Mouse (Mus musculus) neural tube, embryonic 15.5 days (tissue): ENCODE measurements around the gene Fgd3. TPM values are rescaled to one million over a fixed set of nuclear protein-coding genes. Genes with fewer than 3 reads are reported as not detected.

Source experiments
- ATAC-seq: fragments of 200-750 bp; cut with Nextera tagmentation; 2 replicates; pipeline ENCODE4 v1.8.0; 2017; ENCODE audit warnings: mild to moderate bottlenecking, moderate TSS enrichment, moderate library complexity; ENCODE audit not compliant: low FRiP score
- H3K27ac ChIP-seq: fragments of 300-500 bp; sonication (generic); replicated peaks from 2 replicates; pipeline ENCODE4 v1.5.1; 2015; ENCODE audit warnings: mild to moderate bottlenecking, inconsistent platforms
- H3K27me3 ChIP-seq: fragments of 300-500 bp; sonication (generic); replicated peaks from 2 replicates; pipeline ENCODE4 v1.6.1; 2015; ENCODE audit warnings: inconsistent platforms
- H3K36me3 ChIP-seq: fragments of 300-500 bp; sonication (generic); 2 replicates; pipeline ENCODE4 v1.6.1; 2015; ENCODE audit warnings: inconsistent platforms
- H3K4me1 ChIP-seq: fragments of 300-500 bp; sonication (generic); 2 replicates; pipeline ENCODE4 v1.6.1; 2015; ENCODE audit warnings: inconsistent platforms
- H3K4me2 ChIP-seq: fragments of 300-500 bp; sonication (generic); 2 replicates; pipeline ENCODE4 v1.6.1; 2015; ENCODE audit warnings: inconsistent platforms, mild to moderate bottlenecking, moderate library complexity
- H3K4me3 ChIP-seq: fragments of 300-500 bp; sonication (generic); replicated peaks from 2 replicates; pipeline ENCODE4 v1.5.1; 2015; ENCODE audit warnings: mild to moderate bottlenecking, inconsistent platforms
- H3K9ac ChIP-seq: fragments of 300-500 bp; sonication (generic); replicated peaks from 2 replicates; pipeline ENCODE4 v1.6.1; 2015; ENCODE audit warnings: mild to moderate bottlenecking, inconsistent platforms
- H3K9me3 ChIP-seq: fragments of 300-500 bp; sonication (generic); replicated peaks from 2 replicates; pipeline ENCODE4 v1.6.1; 2016; ENCODE audit warnings: inconsistent platforms
- WGBS: fragments of 180-500 bp; shearing (Covaris S2); methylation state at CpG from one replicate; pipeline ENCODE4 v1.1.7; 2015; ENCODE audit warnings: mixed read lengths; 5-methylcytosine and 5-hydroxymethylcytosine counted together
- polyA plus RNA-seq: library from polyadenylated mRNA; unstranded; fragments of >200 nt; fragmentation: Nextera tagmentation; extraction: Ambion mirVana; gene quantifications from 2 replicates; pipeline ENCODE4 v1.2.1, GENCODE M21; 2015

The Fgd3 gene
- polyA plus RNA-seq, 1 experiment from 2014 or later = 2.2 TPM

DNA sequence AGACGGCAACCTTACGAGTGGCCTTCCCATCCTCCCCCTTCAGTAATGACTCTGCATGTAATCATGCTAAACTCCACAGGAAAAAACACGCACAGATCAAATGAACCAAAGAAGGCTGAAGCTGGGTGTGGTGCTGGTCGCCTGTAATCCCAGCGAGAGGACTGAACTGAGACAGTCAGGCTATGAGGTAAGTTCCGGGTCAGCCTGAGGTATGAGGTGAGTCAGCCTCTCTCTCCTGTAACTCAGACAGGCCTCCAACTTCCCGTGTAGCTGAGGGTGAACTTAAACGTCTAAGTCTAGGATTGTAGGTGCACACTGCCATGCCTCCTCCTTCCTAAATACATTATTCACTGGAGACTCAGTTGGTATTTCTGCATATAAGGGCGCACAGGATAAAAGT, 26.0 kb downstream of the Fgd3 start:
- no peaks in the 10 kb centered on the region for H3K4me1 ChIP-seq
- no peak overlapping the region for H3K27ac ChIP-seq
- no peak overlapping the region for H3K9ac ChIP-seq
- H3K36me3 ChIP-seq = no peaks in the 10 kb centered on the region
- H3K27me3 ChIP-seq = no peaks in the 10 kb centered on the region
- WGBS = 83% methylated on average over 9 of the region's 9 CpGs
- no peak overlapping the region for H3K4me3 ChIP-seq
- ATAC-seq = no peak
- no peak overlapping the region for H3K4me2 ChIP-seq
- H3K9me3 ChIP-seq = no peaks in the 10 kb centered on the region

DNA sequence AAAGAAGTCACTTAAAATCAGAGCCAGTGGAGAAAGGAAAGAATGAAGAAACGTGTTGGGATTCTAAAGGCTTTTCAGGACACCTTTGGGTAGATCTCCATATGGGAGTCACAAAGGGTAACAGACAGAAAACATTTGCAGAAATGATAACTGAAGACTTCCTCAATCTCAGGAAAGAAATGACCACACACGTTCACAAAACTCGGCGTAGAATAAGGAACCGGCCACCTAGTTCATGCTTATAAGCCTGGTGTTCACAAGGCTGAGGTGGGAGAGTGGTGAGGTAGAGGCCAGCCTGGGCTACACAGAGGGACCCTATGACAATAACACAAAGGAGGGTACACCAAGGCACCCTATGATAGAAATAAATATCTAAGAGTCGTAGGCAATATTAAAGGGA, 28.2 kb downstream of the Fgd3 start:
- Histone ChIP-seq H3K4me2 (no peak overlapping the region), H3K9me3 (no peaks in the 10 kb centered on the region), H3K27me3 (no peaks in the 10 kb centered on the region), H3K36me3 (0 out of 2 replicates have a peak, but pooled peaks cover 2% of the 10 kb centered on the region), H3K4me1 (no peaks in the 10 kb centered on the region), H3K4me3 (no peak overlapping the region), H3K9ac (no peak overlapping the region), H3K27ac (no peak overlapping the region)
- WGBS = 96% methylated on average over 6 of the region's 6 CpGs
- ATAC-seq = no peak

DNA sequence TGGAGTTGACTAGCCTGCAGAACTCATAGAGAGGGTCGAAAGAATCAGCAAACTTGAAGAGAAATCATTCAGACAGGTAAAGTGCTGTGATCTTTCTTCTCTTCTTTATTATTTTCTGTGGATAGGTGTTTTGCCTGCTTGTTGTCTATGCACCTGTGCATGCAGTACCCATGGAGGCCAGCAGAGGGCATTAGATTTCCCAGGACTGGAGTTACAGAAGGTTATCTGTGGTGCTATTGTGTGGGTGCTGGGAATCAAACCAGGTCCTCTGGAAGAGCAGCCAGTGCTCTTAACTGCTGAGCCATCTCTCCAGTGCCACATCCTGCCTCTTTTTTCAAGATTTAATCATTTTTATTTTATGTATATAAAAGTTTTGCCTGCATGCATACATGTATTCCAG, 28.7 kb downstream of the Fgd3 start:
- no peak overlapping the region for H3K4me2 ChIP-seq
- H3K9me3 ChIP-seq = no peaks in the 10 kb centered on the region
- H3K36me3 ChIP-seq = 0 out of 2 replicates have a peak, but pooled peaks cover 6% of the 10 kb centered on the region
- H3K27ac ChIP-seq = no peak overlapping the region
- no peak for ATAC-seq
- no peaks in the 10 kb centered on the region for H3K27me3 ChIP-seq
- 63% methylated on average over 1 of the region's 1 CpGs for WGBS
- no peak overlapping the region for H3K9ac ChIP-seq
- H3K4me3 ChIP-seq = no peak overlapping the region
- no peaks in the 10 kb centered on the region for H3K4me1 ChIP-seq

DNA sequence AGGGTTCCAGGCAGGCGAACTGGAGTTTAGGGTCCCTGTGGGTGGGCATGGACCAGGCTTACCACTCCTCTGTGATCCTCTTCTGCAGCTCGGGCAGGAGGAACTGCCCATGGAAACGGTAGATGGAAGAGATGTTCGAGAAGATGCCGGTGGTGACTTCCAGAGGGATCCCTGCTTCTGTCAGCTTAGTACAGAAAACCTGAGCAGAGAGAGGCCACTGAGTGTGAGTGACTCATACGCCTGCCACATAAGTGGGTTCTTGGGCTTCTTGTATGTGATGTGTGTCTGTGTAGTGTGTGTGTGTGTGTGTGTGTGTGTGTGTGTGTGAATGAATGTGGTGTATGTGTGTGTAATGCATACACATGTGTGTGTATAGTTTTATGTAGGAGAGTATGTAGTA, 32.9 kb downstream of the Fgd3 start:
- no peak overlapping the region for H3K4me3 ChIP-seq
- H3K4me1 ChIP-seq = no peaks in the 10 kb centered on the region
- WGBS = 95% methylated on average over 6 of the region's 6 CpGs
- H3K36me3 ChIP-seq = peaks cover 18% of the 10 kb centered on the region; the same call in 1 of the 2 replicates
- no peaks in the 10 kb centered on the region for H3K27me3 ChIP-seq
- no peak for ATAC-seq
- H3K9ac ChIP-seq = no peak overlapping the region
- no peaks in the 10 kb centered on the region for H3K9me3 ChIP-seq
- H3K4me2 ChIP-seq = no peak overlapping the region
- no peak overlapping the region for H3K27ac ChIP-seq

DNA sequence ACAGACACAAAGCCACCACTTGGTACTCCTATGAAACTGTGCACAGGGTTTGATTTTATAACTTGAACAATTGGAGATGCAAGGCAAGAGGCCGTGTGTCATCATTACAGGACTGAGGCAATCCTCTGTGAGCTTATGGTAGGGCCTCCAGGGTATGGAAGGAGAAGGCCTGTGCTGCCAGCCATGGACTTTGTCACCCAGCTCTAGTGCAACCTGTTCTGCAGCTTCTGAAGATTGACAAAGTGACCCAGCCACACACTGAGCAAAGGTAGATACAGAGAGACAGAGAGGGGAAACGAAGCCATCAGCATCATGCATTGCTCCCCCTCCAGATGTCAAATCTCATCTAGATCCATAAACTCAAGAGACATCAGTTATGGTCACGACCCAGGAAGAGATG, 33.4 kb downstream of the Fgd3 start:
- Histone ChIP-seq H3K27ac (no peak overlapping the region), H3K4me1 (no peaks in the 10 kb centered on the region), H3K4me2 (no peak overlapping the region), H3K9me3 (no peaks in the 10 kb centered on the region), H3K9ac (no peak overlapping the region), H3K4me3 (no peak overlapping the region), H3K27me3 (no peaks in the 10 kb centered on the region), H3K36me3 (peaks cover 19% of the 10 kb centered on the region; the same call in 1 of the 2 replicates)
- WGBS = 75% methylated on average over 3 of the region's 3 CpGs
- no peak for ATAC-seq

DNA sequence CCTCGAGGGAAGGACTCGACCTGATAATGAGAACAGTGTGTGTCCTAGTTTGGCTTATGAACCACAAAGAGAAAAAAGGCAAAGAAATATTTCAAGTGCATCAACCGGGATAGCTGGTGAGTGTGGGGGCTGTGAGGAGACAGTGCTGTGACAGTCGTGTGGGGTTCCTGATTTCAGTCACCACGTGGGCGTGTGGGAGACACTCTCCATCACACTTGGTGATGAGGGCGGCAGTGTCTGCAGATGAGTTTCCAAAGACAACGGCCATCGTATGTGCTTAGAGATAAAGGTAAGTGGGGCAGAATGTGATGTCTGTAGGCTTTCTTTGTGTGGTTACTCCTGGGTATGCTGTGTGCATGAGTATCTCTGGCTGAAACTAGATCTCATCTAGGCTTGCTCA, 36.4 kb downstream of the Fgd3 start:
- ATAC-seq = no peak
- 88% methylated on average over 9 of the region's 9 CpGs for WGBS
- Histone ChIP-seq H3K9me3 (no peaks in the 10 kb centered on the region), H3K4me2 (no peak overlapping the region), H3K4me1 (no peaks in the 10 kb centered on the region), H3K9ac (no peak overlapping the region), H3K36me3 (peaks cover 38% of the 10 kb centered on the region), H3K27me3 (no peaks in the 10 kb centered on the region), H3K4me3 (no peak overlapping the region), H3K27ac (no peak overlapping the region)

DNA sequence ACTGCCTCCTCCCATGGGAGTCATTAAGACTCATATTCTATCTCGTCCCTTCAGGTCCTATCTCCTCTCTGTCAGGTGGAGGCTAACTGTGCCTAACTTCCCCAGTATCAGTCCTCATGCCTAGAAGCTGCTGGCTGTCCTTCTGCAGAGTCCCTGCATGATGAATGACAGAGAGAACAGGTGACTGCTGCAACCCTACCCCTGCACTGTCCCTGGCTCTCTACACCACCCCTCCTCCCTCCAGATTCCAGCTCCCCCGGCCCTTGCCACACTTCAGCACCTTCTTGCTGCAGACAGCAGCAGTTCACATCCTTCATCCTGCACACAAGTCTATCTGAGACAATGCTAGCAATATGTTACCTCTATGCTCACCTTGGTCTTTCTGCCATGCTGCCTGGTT, 37.9 kb downstream of the Fgd3 start:
- no peak overlapping the region for H3K27ac ChIP-seq
- peaks cover 41% of the 10 kb centered on the region for H3K36me3 ChIP-seq
- no peaks in the 10 kb centered on the region for H3K27me3 ChIP-seq

DNA sequence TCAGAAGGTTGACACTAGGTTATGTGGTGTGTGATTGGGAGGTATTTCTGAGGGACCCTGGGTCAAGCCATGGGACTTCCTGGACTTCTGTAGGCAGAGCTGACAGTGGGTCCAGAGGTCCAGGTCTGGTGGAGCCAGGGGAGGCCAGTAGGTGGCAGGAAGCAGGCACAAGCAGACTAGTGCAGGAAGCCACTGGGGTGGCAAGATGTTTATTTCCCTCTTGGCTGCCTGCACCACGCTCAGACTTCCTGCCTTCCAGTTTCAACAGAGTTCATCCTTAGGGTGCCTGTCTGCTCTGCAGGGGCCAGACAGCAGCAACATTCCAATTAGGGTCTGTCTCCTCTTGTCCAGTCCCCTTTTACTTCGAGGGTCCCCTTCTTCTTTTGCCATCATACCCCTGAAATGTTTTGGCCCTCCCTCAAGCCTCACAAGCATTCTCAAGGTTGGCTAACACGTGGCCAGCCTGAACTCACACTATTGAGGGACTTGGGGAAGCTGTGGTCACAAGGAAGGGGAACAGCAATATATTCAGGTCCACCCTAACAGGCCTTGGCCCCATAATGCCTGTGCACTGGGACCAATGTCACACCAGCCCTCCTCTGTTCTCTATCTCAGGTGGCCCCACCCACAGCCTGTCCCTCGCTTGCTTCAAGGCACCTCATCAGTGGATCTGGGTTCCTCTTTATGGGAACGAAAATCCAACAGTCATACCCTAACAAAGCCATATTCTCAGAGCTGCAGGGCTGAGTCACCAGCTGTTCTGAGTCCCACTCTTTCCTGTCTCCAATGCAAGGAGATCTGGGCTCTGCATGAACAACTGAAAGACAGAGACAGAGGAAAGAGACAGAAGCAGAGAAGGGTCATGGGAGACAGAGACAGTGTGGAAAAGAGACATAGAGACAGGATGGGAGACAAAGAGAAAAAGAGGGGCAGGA, 48.0 kb downstream of the Fgd3 start:
- Histone ChIP-seq H3K27ac (no peak overlapping the region), H3K36me3 (no peaks in the 10 kb centered on the region), H3K4me1 (no peaks in the 10 kb centered on the region), H3K9me3 (no peaks in the 10 kb centered on the region), H3K4me2 (no peak overlapping the region), H3K4me3 (no peak overlapping the region), H3K27me3 (no peaks in the 10 kb centered on the region), H3K9ac (no peak overlapping the region)
- ATAC-seq = no peak
- 72% methylated on average over 5 of the region's 5 CpGs for WGBS

More for the DNA sequence above, 37.9 kb downstream of the Fgd3 start:
- no peak for ATAC-seq
- H3K4me2 ChIP-seq = no peak overlapping the region
- H3K9me3 ChIP-seq = no peaks in the 10 kb centered on the region
- H3K9ac ChIP-seq = no peak overlapping the region
- H3K4me1 ChIP-seq = no peaks in the 10 kb centered on the region
- no peak overlapping the region for H3K4me3 ChIP-seq
- 58% methylated on average over 2 of the region's 2 CpGs for WGBS

DNA sequence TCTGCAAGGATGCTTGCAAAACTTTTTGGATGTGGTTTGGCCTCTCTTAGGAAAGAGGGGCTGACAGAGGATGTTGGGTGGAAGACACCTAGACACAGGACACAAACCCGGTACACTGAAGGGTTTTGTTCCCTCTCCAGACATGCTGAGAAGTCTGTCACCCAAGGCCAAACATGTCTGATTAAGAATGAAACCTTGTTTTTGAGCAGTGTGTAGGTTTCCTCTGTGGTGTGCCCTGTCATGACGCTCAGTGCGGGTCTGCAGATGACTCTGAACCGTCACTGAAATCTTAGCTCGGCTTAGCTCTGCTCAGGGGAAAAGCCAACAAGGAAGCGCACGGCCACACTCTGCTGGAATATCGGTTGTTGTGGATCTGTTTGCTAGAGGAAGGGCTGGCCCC, 49.6 kb downstream of the Fgd3 start:
- Histone ChIP-seq H3K9me3 (no peaks in the 10 kb centered on the region), H3K9ac (no peak overlapping the region), H3K4me3 (no peak overlapping the region), H3K27me3 (no peaks in the 10 kb centered on the region), H3K4me1 (no peaks in the 10 kb centered on the region), H3K4me2 (no peak overlapping the region), H3K36me3 (no peaks in the 10 kb centered on the region), H3K27ac (no peak overlapping the region)
- 93% methylated on average over 8 of the region's 8 CpGs for WGBS
- ATAC-seq = no peak

DNA sequence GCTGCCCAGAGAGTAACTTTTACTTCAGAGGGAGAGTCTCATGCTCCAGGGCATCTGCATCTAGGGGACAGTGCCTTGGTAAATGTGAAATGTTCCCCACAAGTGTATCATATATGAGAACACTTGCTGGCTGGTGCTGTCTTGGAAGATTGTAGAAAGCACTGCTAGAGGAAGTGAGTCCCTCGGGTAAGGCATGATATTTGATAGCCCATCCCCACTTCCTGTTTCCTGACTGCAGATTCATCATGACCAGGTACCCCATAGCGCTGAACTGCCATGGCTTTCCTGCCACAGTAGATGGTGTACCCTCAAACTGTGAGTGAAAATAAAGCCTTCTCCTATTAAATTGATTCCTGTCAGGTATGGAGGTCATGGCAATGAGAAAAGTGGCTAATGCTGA, 52.5 kb downstream of the Fgd3 start:
- H3K9ac ChIP-seq = no peak overlapping the region
- no peak overlapping the region for H3K4me3 ChIP-seq
- no peaks in the 10 kb centered on the region for H3K36me3 ChIP-seq
- H3K4me2 ChIP-seq = no peak overlapping the region
- H3K27ac ChIP-seq = no peak overlapping the region
- H3K27me3 ChIP-seq = no peaks in the 10 kb centered on the region
- no peaks in the 10 kb centered on the region for H3K9me3 ChIP-seq
- no peak for ATAC-seq
- H3K4me1 ChIP-seq = no peaks in the 10 kb centered on the region
- 74% methylated on average over 2 of the region's 2 CpGs for WGBS

DNA sequence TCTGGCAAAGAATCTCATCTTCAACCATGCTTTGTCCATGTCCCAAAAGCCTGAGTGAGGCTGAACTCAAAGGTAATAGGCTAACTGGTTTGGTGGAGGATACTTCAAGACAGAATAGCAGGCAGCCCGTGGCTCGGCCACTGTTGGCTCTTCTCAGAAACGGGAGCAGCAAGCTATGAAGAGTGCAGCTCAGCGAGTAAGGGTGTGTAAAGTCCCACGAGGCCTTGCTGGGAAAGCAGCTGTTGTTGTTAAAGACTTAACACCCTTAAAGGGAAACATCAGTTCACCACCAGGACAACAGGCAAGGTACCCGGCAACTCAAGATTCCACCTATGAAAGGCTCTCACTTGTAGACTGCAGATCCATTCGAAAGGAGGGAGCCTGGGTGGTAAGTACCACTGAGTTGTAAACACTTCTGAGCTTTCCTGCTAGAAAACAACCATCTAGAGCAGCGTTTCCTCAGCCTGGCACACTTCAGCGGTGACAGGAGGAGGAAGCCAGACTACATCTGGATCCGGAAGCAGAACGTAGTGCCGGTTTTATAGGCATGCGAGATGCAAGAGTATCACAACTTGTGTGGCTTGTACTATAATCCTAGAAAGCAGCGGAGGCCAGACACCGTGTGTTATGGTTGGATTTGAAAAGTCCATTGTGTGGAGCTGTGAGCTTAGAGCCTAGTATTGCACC, 59.9 kb downstream of the Fgd3 start:
- ATAC-seq = no peak
- H3K4me3 ChIP-seq = no peak overlapping the region
- H3K4me1 ChIP-seq = no peaks in the 10 kb centered on the region
- no peaks in the 10 kb centered on the region for H3K9me3 ChIP-seq
- no peak overlapping the region for H3K9ac ChIP-seq
- H3K27ac ChIP-seq = no peak overlapping the region
- 77% methylated on average over 15 of the region's 15 CpGs for WGBS
- H3K36me3 ChIP-seq = no peaks in the 10 kb centered on the region
- no peaks in the 10 kb centered on the region for H3K27me3 ChIP-seq
- H3K4me2 ChIP-seq = no peak overlapping the region

DNA sequence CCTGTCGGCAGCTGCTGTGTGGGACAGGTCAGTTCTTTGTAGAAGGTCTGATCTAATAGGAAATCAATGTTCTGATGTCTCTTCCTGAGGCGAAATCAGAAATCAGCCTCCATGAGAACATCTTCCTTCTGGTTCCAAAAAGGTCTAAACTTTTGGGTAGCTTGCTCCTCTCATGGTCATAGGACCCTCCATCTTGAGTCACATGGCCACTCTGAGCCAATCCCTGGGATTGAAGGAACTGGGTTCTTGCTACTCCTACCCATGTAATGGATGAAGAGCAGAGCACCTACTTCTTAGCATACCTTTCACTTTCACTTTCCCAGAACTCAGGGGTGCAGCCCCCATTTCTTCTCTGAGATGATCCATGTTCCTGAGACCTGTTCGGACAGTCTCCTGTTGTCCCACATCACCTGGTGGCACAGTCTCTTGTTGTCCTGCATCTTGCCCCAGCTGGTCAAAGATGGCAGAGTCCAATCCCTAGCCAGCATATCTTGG, 62.2 kb downstream of the Fgd3 start:
- no peak overlapping the region for H3K4me3 ChIP-seq
- H3K27me3 ChIP-seq = no peaks in the 10 kb centered on the region
- no peak overlapping the region for H3K4me2 ChIP-seq
- WGBS = 84% methylated on average over 3 of the region's 3 CpGs
- no peak for ATAC-seq
- H3K9me3 ChIP-seq = no peaks in the 10 kb centered on the region
- no peak overlapping the region for H3K27ac ChIP-seq
- no peaks in the 10 kb centered on the region for H3K36me3 ChIP-seq
- no peaks in the 10 kb centered on the region for H3K4me1 ChIP-seq
- no peak overlapping the region for H3K9ac ChIP-seq
